Mouse (Mus musculus) CH12.LX (cell line): ENCODE measurements around the gene Stra8. TPM values are rescaled to one million over a fixed set of nuclear protein-coding genes. Genes with fewer than 3 reads are reported as not detected.

Source experiments
- DNase-seq: peaks from one replicate; pipeline ENCODE4 v3.0.0-alpha.2; 2013; ENCODE audit errors: extremely low read depth
- H3K27ac ChIP-seq: 2 replicates; pipeline ENCODE4 v1.5.1; 2012; ENCODE audit warnings: low read depth, mild to moderate bottlenecking, control low read depth, moderate library complexity; ENCODE audit not compliant: insufficient read depth
- H3K27me3 ChIP-seq: replicated peaks from 2 replicates; pipeline ENCODE3; 2012; ENCODE audit warnings: inconsistent platforms
- H3K36me3 ChIP-seq, 2 experiments: replicated peaks in 1 of 2; 2 replicates each; pipeline versions ENCODE3 to v1.6.1; 2012; ENCODE audit warnings: inconsistent platforms in 1 of 2, low read length in 1 of 2, mild to moderate bottlenecking in 1 of 2, mixed read lengths in 1 of 2, moderate library complexity in 1 of 2; ENCODE audit not compliant: control insufficient read depth in 1 of 2, insufficient read depth in 1 of 2
- H3K4me1 ChIP-seq, 2 experiments: 2 replicates each; pipeline ENCODE4 v1.6.1; 2012; ENCODE audit warnings: inconsistent platforms in 1 of 2, moderate library complexity in 1 of 2; ENCODE audit not compliant: insufficient read depth in 2 of 2, control insufficient read depth in 1 of 2
- H3K4me2 ChIP-seq: 2 replicates; pipeline ENCODE4 v1.6.1; 2012; ENCODE audit warnings: low read depth, mild to moderate bottlenecking, control low read depth; ENCODE audit not compliant: poor library complexity, insufficient read depth, severe bottlenecking
- H3K4me3 ChIP-seq, 3 experiments: fragments of 150-350 bp in 1 of 3; sonication (generic) in 1 of 3; replicated peaks in 1 of 3; 2 replicates each; pipeline versions ENCODE3 to v1.5.1; 2011 to 2012; ENCODE audit warnings: low read depth in 2 of 3, low read length in 2 of 3, mild to moderate bottlenecking in 2 of 3, moderate library complexity in 2 of 3, control low read depth in 1 of 3, improper control_type of control experiment in 1 of 3, inconsistent platforms in 1 of 3, mixed read lengths in 1 of 3; ENCODE audit not compliant: poor library complexity in 1 of 3
- H3K79me2 ChIP-seq: replicated peaks from 2 replicates; pipeline ENCODE4 v1.6.1; 2012; ENCODE audit warnings: mild to moderate bottlenecking, moderate library complexity; ENCODE audit not compliant: control insufficient read depth, poor library complexity, insufficient read depth, severe bottlenecking; ENCODE audit errors: extremely low read depth
- H3K9ac ChIP-seq: 2 replicates; pipeline ENCODE4 v1.6.1; 2012; ENCODE audit warnings: low read depth, mild to moderate bottlenecking, control low read depth, moderate library complexity; ENCODE audit not compliant: insufficient read depth
- H3K9me3 ChIP-seq: replicated peaks from 2 replicates; pipeline ENCODE3; 2012; ENCODE audit warnings: low read length, inconsistent platforms, mixed read lengths
- CHD1 ChIP-seq: IDR thresholded peaks from 2 replicates; pipeline ENCODE4 v1.6.1; 2012; ENCODE audit warnings: low read depth, low read length, improper control_type of control experiment, inconsistent platforms
- CHD2 ChIP-seq: IDR thresholded peaks from 2 replicates; pipeline ENCODE4 v1.6.1; 2011; ENCODE audit warnings: low read length, improper control_type of control experiment
- CTCF ChIP-seq, 2 experiments: IDR thresholded peaks in 1 of 2; conservative IDR thresholded peaks in 1 of 2; 2 replicates each; pipeline ENCODE4 v1.5.1; 2011 to 2012; ENCODE audit warnings: low read depth in 2 of 2, low read length in 2 of 2, improper control_type of control experiment in 1 of 2, inconsistent platforms in 1 of 2, mild to moderate bottlenecking in 1 of 2, moderate library complexity in 1 of 2
- ELF1 ChIP-seq: IDR thresholded peaks from 2 replicates; pipeline ENCODE4 v1.6.1; 2014; ENCODE audit warnings: low read depth, mild to moderate bottlenecking, inconsistent platforms, low read length, improper control_type of control experiment
- IRF4 ChIP-seq: IDR thresholded peaks from 2 replicates; pipeline ENCODE4 v1.6.1; 2014; ENCODE audit warnings: low read depth, mild to moderate bottlenecking, inconsistent platforms, low read length, improper control_type of control experiment
- JUN ChIP-seq: IDR thresholded peaks from 2 replicates; pipeline ENCODE4 v1.6.1; 2011; ENCODE audit warnings: low read depth, mild to moderate bottlenecking, low read length, improper control_type of control experiment, moderate library complexity; ENCODE audit not compliant: insufficient read depth
- MAFK ChIP-seq: IDR thresholded peaks from 2 replicates; pipeline ENCODE4 v1.6.1; 2011; ENCODE audit warnings: low read length, improper control_type of control experiment; ENCODE audit not compliant: insufficient replicate concordance
- MEF2A ChIP-seq: IDR thresholded peaks from 2 replicates; pipeline ENCODE4 v1.6.1; 2014; ENCODE audit warnings: low read depth, mild to moderate bottlenecking, inconsistent platforms, low read length, improper control_type of control experiment, borderline replicate concordance
- MYC ChIP-seq: IDR thresholded peaks from 2 replicates; pipeline ENCODE4 v1.6.1; 2011; ENCODE audit warnings: low read depth, mild to moderate bottlenecking, improper control_type of control experiment, low read length
- NELFE ChIP-seq: IDR thresholded peaks from 2 replicates; pipeline ENCODE4 v1.6.1; 2011; ENCODE audit warnings: low read depth, low read length, improper control_type of control experiment
- NRF1 ChIP-seq: IDR thresholded peaks from 2 replicates; pipeline ENCODE4 v1.6.1; 2014; ENCODE audit warnings: low read depth, mild to moderate bottlenecking, inconsistent platforms, low read length, improper control_type of control experiment, moderate library complexity
- POLR2AphosphoS2 ChIP-seq: IDR thresholded peaks from 2 replicates; pipeline ENCODE4 v1.6.1; 2011; ENCODE audit warnings: low read depth, low read length, improper control_type of control experiment
- RCOR1 ChIP-seq: conservative IDR thresholded peaks from 2 replicates; pipeline ENCODE4 v1.6.1; 2012; ENCODE audit warnings: low read depth, mild to moderate bottlenecking, inconsistent platforms, low read length, improper control_type of control experiment
- SMC3 ChIP-seq: IDR thresholded peaks from 2 replicates; pipeline ENCODE4 v1.6.1; 2011; ENCODE audit warnings: low read depth, low read length, improper control_type of control experiment
- TBP ChIP-seq: conservative IDR thresholded peaks from 2 replicates; pipeline ENCODE4 v1.6.1; 2011; ENCODE audit warnings: low read depth, low read length, improper control_type of control experiment
- TCF12 ChIP-seq: IDR thresholded peaks from 2 replicates; pipeline ENCODE4 v1.6.1; 2014; ENCODE audit warnings: low read depth, mild to moderate bottlenecking, inconsistent platforms, low read length, improper control_type of control experiment
- UBTF ChIP-seq: IDR thresholded peaks from 2 replicates; pipeline ENCODE4 v1.6.1; 2012; ENCODE audit warnings: low read depth, mild to moderate bottlenecking, inconsistent platforms, low read length, improper control_type of control experiment, moderate library complexity
- USF2 ChIP-seq: conservative IDR thresholded peaks from 2 replicates; pipeline ENCODE4 v1.6.1; 2011; ENCODE audit warnings: low read depth, low read length, improper control_type of control experiment
- ZMIZ1 ChIP-seq: IDR thresholded peaks from 2 replicates; pipeline ENCODE4 v1.6.1; 2012; ENCODE audit warnings: low read depth, mild to moderate bottlenecking, inconsistent platforms, low read length, improper control_type of control experiment
- dilution Hi-C: fragments of 300-500 bp; cut with MboI; formaldehyde crosslinking; loops from 2 replicates; pipeline ENCODE4 v1.14.3; 2020; ENCODE audit warnings: low sequenced_read_pairs; ENCODE audit not compliant: extremely low pct_unique_long_range_greater_than_20kb, extremely low pct_ligation_motif_present
- in situ Hi-C: fragments of 300-500 bp; cut with MboI; formaldehyde crosslinking; loops from 3 replicates; pipeline ENCODE4 v1.14.3; 2019; ENCODE audit warnings: low sequenced_read_pairs, low pct_ligation_motif_present, low pct_unique_long_range_greater_than_20kb, mixed read lengths
- polyA plus RNA-seq: library from polyadenylated mRNA; unstranded; fragments of >175 nt; gene quantifications from 2 replicates; pipeline ENCODE4 v1.2.1, GENCODE M21; 2012; ENCODE audit warnings: low read depth; ENCODE audit not compliant: insufficient read length
- total RNA-seq, 2 experiments: library from RNA; depleted of rRNA; stranded (reverse); fragments of 300-350 nt in 1 of 2; fragments of >200 nt in 1 of 2; gene quantifications; 2 replicates each; pipeline ENCODE4 v1.2.3; 2012 to 2014

Gene Stra8
- total and polyA plus RNA-seq, 3 experiments = 0.08 to 0.77 TPM; not detected in 1

GRCm38 (mm10) chr6:34913341-34914040, 6.5 kb upstream of the Stra8 start:
- dilution Hi-C loops (no loop called here), in situ Hi-C loops (no loop called here)
- no peak for TF ChIP-seq JUN
- no peak for TF ChIP-seq NRF1
- TF ChIP-seq ELF1 = no peak
- no peak for TF ChIP-seq MEF2A
- TF ChIP-seq CHD2 = no peak
- no peak for TF ChIP-seq TCF12

GRCm38 (mm10) chr6:34914462-34914861, 5.5 kb upstream of the Stra8 start:
- Histone ChIP-seq H3K9ac (no peak overlapping the region), H3K4me3 (no peak overlapping the region), H3K79me2 (peaks cover 5% of the 10 kb centered on the region; the same call in 1 of the 2 replicates), H3K4me2 (no peak overlapping the region), H3K27me3 (no peaks in the 10 kb centered on the region)
- in situ Hi-C loops = no loop called here
- DNase-seq = no peak
- TF ChIP-seq TCF12 (no peak), RCOR1 (no peak), MAFK (peak; percentile 64; the same call in 1 of the 2 replicates)
- TF ChIP-seq, all 38 proteins: peak for 1
- H3K9me3 ChIP-seq = no peaks in the 10 kb centered on the region
- peaks cover 0 to 15% of the 10 kb centered on the region in 2 experiments; a peak in 2 of 4 replicates for H3K4me1 ChIP-seq
- no peak overlapping the region for H3K27ac ChIP-seq
- dilution Hi-C loops = no loop called here
- H3K36me3 ChIP-seq = peaks cover 0 to under 1% of the 10 kb centered on the region in 2 experiments

More at GRCm38 (mm10) chr6:34913341-34914040, 6.5 kb upstream of the Stra8 start:
- H3K36me3 ChIP-seq = peaks cover 0 to 9% of the 10 kb centered on the region in 2 experiments
- H3K4me2 ChIP-seq = no peak overlapping the region
- H3K4me3 ChIP-seq = no peak overlapping the region
- H3K27ac ChIP-seq = no peak overlapping the region
- no peak for DNase-seq
- peaks cover 0 to 21% of the 10 kb centered on the region in 2 experiments; a peak in 2 of 4 replicates for H3K4me1 ChIP-seq
- peaks cover 6% of the 10 kb centered on the region for H3K79me2 ChIP-seq
- H3K9ac ChIP-seq = no peak overlapping the region
- no peaks in the 10 kb centered on the region for H3K27me3 ChIP-seq
- no peaks in the 10 kb centered on the region for H3K9me3 ChIP-seq

- DNase-seq = no peak
- H3K9ac ChIP-seq = no peak overlapping the region
- TF ChIP-seq NELFE (no peak), POLR2AphosphoS2 (no peak), IRF4 (no peak), MYC (no peak), SMC3 (no peak), NRF1 (no peak), CTCF (conservative IDR thresholded peaks at IDR 0.05 in 1 of 2, IDR thresholded peaks at IDR 0.05 in 1 of 2; ENCODE audit: low read depth in 2 of 2, low read length in 2 of 2) (no peak), TBP (no peak), RCOR1 (no peak), ZMIZ1 (no peak), MAFK (no peak), TCF12 (no peak), UBTF (no peak), CHD2 (no peak), USF2 (no peak), ELF1 (no peak), CHD1 (no peak)
Measured at GRCm38 (mm10) chr6:34919146-34919545, 817 bp upstream of the Stra8 start.

More at GRCm38 (mm10) chr6:34919146-34919545, 817 bp upstream of the Stra8 start:
- Histone ChIP-seq H3K79me2 (no peaks in the 10 kb centered on the region), H3K36me3 (no peaks in the 10 kb centered on the region), H3K4me2 (no peak overlapping the region), H3K9me3 (no peaks in the 10 kb centered on the region), H3K27ac (no peak overlapping the region), H3K27me3 (no peaks in the 10 kb centered on the region), H3K4me1 (peaks cover 0 to 5% of the 10 kb centered on the region in 2 experiments; a peak in 1 of 4 replicates), H3K4me3 (no peak overlapping the region)
- in situ Hi-C loops = loop anchor here (5.0 kb wide), 1 partner anchor 37 kb away; no protein-coding TSS in a partner anchor
- dilution Hi-C loops = no loop called here
